Mouse (Mus musculus): Measurements from ENCODE around the gene Mylk. TPM values are rescaled to one million over a fixed set of nuclear protein-coding genes. Genes with fewer than 3 reads are reported as not detected.

Mylk gene
- polyA plus RNA-seq, 1 experiment, result 0.23 TPM

DNA sequence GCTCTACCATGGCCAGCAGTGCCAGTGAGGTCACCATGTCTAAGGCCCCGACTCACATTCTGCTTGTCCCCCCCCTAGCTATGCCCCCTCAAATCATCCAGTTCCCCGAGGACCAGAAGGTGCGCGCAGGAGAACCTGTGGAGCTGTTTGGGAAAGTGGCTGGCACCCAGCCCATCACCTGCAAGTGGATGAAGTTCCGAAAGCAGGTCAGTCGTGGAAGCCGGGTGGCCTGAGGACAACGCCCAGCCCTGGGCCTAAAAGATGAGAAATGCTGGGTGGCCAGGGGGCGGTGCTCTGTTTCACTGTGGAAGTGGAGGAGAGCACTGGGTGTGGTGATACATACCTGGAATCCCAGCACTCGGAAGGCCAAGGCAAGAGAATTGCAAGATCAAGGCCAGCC is 208.5 kb downstream of the Mylk start:
- no peak overlapping the region for H3ac ChIP-seq (ENCODE audit: control insufficient read depth, insufficient read length, low read depth)
- H3K79me2 ChIP-seq (ENCODE audit: control insufficient read depth, insufficient read depth), result no peaks in the 10 kb centered on the region
- H3K27me3 ChIP-seq (ENCODE audit: control insufficient read depth, insufficient read depth, insufficient read length), result no peaks in the 10 kb centered on the region
- no peaks in the 10 kb centered on the region for H3K79me3 ChIP-seq (ENCODE audit: low read depth)
- H3K4me3 ChIP-seq (ENCODE audit: insufficient read depth, poor library complexity, severe bottlenecking), result no peak overlapping the region
- H3K36me3 ChIP-seq (ENCODE audit: control insufficient read depth, insufficient read depth), result no peaks in the 10 kb centered on the region
- TF ChIP-seq CEBPB (IDR thresholded peaks at IDR 0.05; ENCODE audit: low read depth) (no peak), MYOG (IDR thresholded peaks at IDR 0.05; ENCODE audit: control insufficient read depth, extremely low read depth, insufficient read length) (no peak), FOSL1 (IDR thresholded peaks at IDR 0.05; ENCODE audit: insufficient read depth, low read length, poor library complexity, severe bottlenecking) (no peak), USF1 (IDR thresholded peaks at IDR 0.05; ENCODE audit: low read depth) (no peak), MYOD1 (IDR thresholded peaks at IDR 0.05; ENCODE audit: control insufficient read depth, insufficient read length, low read depth) (no peak), MAX (IDR thresholded peaks at IDR 0.05) (no peak)

GRCm38 (mm10) chr16:34957487-34958230 is 212.6 kb downstream of the Mylk start:
- Histone ChIP-seq H3K36me3 (ENCODE audit: control insufficient read depth, insufficient read depth) (no peaks in the 10 kb centered on the region), H3K27me3 (ENCODE audit: control insufficient read depth, insufficient read depth, insufficient read length) (no peaks in the 10 kb centered on the region), H3K79me3 (ENCODE audit: low read depth) (no peaks in the 10 kb centered on the region), H3K4me3 (ENCODE audit: insufficient read depth, poor library complexity, severe bottlenecking) (no peak overlapping the region), H3ac (ENCODE audit: control insufficient read depth, insufficient read length, low read depth) (no peak overlapping the region), H3K79me2 (ENCODE audit: control insufficient read depth, insufficient read depth) (no peaks in the 10 kb centered on the region)
- TF ChIP-seq MYOD1 (IDR thresholded peaks at IDR 0.05; ENCODE audit: control insufficient read depth, insufficient read length, low read depth) (no peak), CEBPB (IDR thresholded peaks at IDR 0.05; ENCODE audit: low read depth) (no peak), MYOG (IDR thresholded peaks at IDR 0.05; ENCODE audit: control insufficient read depth, extremely low read depth, insufficient read length) (no peak), USF1 (IDR thresholded peaks at IDR 0.05; ENCODE audit: low read depth) (no peak), CTCF (IDR thresholded peaks at IDR 0.05; ENCODE audit: control insufficient read depth, insufficient read depth, insufficient read length) (no peak), MAX (IDR thresholded peaks at IDR 0.05) (no peak), FOSL1 (IDR thresholded peaks at IDR 0.05; ENCODE audit: insufficient read depth, low read length, poor library complexity, severe bottlenecking) (no peak)

GRCm38 (mm10) chr16:34958667-34959066 is 213.7 kb downstream of the Mylk start:
- no peaks in the 10 kb centered on the region for H3K27me3 ChIP-seq (ENCODE audit: control insufficient read depth, insufficient read depth, insufficient read length)
- H3K4me3 ChIP-seq (ENCODE audit: insufficient read depth, poor library complexity, severe bottlenecking), result no peak overlapping the region
- no peaks in the 10 kb centered on the region for H3K36me3 ChIP-seq (ENCODE audit: control insufficient read depth, insufficient read depth)
- H3K79me2 ChIP-seq (ENCODE audit: control insufficient read depth, insufficient read depth), result no peaks in the 10 kb centered on the region
- no peak for TF ChIP-seq FOSL1 (IDR thresholded peaks at IDR 0.05; ENCODE audit: insufficient read depth, low read length, poor library complexity, severe bottlenecking)
- TF ChIP-seq MAX (IDR thresholded peaks at IDR 0.05), result no peak
- TF ChIP-seq MYOD1 (IDR thresholded peaks at IDR 0.05; ENCODE audit: control insufficient read depth, insufficient read length, low read depth), result no peak
- TF ChIP-seq MYOG (IDR thresholded peaks at IDR 0.05; ENCODE audit: control insufficient read depth, extremely low read depth, insufficient read length), result no peak
- no peak for TF ChIP-seq CEBPB (IDR thresholded peaks at IDR 0.05; ENCODE audit: low read depth)
- TF ChIP-seq CTCF (IDR thresholded peaks at IDR 0.05; ENCODE audit: control insufficient read depth, insufficient read depth, insufficient read length), result no peak
- no peak overlapping the region for H3ac ChIP-seq (ENCODE audit: control insufficient read depth, insufficient read length, low read depth)
- no peaks in the 10 kb centered on the region for H3K79me3 ChIP-seq (ENCODE audit: low read depth)

GRCm38 (mm10) chr16:34959261-34959660 is 214.3 kb downstream of the Mylk start:
- Histone ChIP-seq H3K79me2 (ENCODE audit: control insufficient read depth, insufficient read depth) (no peaks in the 10 kb centered on the region), H3K36me3 (ENCODE audit: control insufficient read depth, insufficient read depth) (no peaks in the 10 kb centered on the region), H3ac (ENCODE audit: control insufficient read depth, insufficient read length, low read depth) (no peak overlapping the region), H3K79me3 (ENCODE audit: low read depth) (no peaks in the 10 kb centered on the region), H3K27me3 (ENCODE audit: control insufficient read depth, insufficient read depth, insufficient read length) (peaks cover 2% of the 10 kb centered on the region), H3K4me3 (ENCODE audit: insufficient read depth, poor library complexity, severe bottlenecking) (no peak overlapping the region)
- TF ChIP-seq MYOG (IDR thresholded peaks at IDR 0.05; ENCODE audit: control insufficient read depth, extremely low read depth, insufficient read length) (no peak), MYOD1 (IDR thresholded peaks at IDR 0.05; ENCODE audit: control insufficient read depth, insufficient read length, low read depth) (no peak), USF1 (IDR thresholded peaks at IDR 0.05; ENCODE audit: low read depth) (no peak), CEBPB (IDR thresholded peaks at IDR 0.05; ENCODE audit: low read depth) (no peak), MAX (IDR thresholded peaks at IDR 0.05) (no peak), FOSL1 (IDR thresholded peaks at IDR 0.05; ENCODE audit: insufficient read depth, low read length, poor library complexity, severe bottlenecking) (no peak), CTCF (IDR thresholded peaks at IDR 0.05; ENCODE audit: control insufficient read depth, insufficient read depth, insufficient read length) (no peak)

- H3K36me3 ChIP-seq (ENCODE audit: control insufficient read depth, insufficient read depth), result no peaks in the 10 kb centered on the region
- peaks cover 3% of the 10 kb centered on the region for H3K27me3 ChIP-seq (ENCODE audit: control insufficient read depth, insufficient read depth, insufficient read length)
- TF ChIP-seq CEBPB (IDR thresholded peaks at IDR 0.05; ENCODE audit: low read depth), result no peak
- no peak for TF ChIP-seq USF1 (IDR thresholded peaks at IDR 0.05; ENCODE audit: low read depth)
- TF ChIP-seq FOSL1 (IDR thresholded peaks at IDR 0.05; ENCODE audit: insufficient read depth, low read length, poor library complexity, severe bottlenecking), result no peak
- TF ChIP-seq CTCF (IDR thresholded peaks at IDR 0.05; ENCODE audit: control insufficient read depth, insufficient read depth, insufficient read length), result no peak
- H3ac ChIP-seq (ENCODE audit: control insufficient read depth, insufficient read length, low read depth), result no peak overlapping the region
- no peaks in the 10 kb centered on the region for H3K79me2 ChIP-seq (ENCODE audit: control insufficient read depth, insufficient read depth)
- H3K4me3 ChIP-seq (ENCODE audit: insufficient read depth, poor library complexity, severe bottlenecking), result no peak overlapping the region
- no peaks in the 10 kb centered on the region for H3K79me3 ChIP-seq (ENCODE audit: low read depth)
These were observed 215.2 kb downstream of the Mylk start for GRCm38 (mm10) chr16:34960243-34960642.
